Mouse (Mus musculus): Measurements from ENCODE around the gene Mat1a.
A peak's percentile ranks its signal among the peaks of the same experiment; 100 is the strongest.

The Mat1a gene

DNA sequence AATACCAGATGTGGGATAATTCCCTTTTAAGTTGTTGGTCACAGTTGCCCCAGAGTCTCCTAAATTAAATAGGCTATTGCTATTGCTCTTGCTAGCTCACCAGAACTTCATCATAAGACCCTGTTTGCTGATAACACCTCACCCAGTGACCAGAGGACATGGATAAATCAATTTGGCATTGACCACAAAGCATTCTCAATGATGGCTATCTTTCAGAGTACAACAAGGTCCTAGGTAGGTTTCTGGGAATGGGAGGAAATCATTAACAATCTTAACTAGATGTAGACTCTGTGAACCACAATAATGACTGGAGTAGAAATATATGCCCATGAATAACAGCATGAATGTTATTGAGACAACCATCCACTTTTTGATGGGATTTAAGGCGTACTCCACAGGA, 35.9 kb downstream of the Mat1a start:
- DNase-seq (ENCODE audit: low spot score in 2 of 2): no peak

DNA sequence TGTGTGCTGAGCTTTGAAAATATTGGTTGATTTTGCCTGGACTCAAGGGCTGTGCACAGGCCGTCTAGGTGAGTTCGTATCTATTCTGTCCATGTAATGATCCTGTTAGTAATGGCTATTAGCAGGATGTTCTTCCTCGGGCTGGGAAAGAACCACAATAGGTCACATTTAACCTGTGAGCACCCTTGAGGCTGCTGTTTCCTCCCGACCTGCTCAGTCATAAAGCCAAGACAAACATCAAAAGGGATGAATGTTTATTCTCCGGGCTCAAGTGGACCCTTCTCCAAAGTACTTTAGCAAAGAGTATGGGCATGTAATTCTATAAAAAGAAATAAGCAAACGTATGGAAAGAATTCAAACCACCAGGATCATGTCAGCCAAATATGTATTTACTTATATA, 41.2 kb downstream of the Mat1a start:
- no peak for DNase-seq (ENCODE audit: low spot score in 2 of 2)

- DNase-seq (ENCODE audit: low spot score in 2 of 2): no peak
These were observed 42.1 kb downstream of the Mat1a start for GRCm38 (mm10) chr14:41146922-41147321.

- no peak for DNase-seq (ENCODE audit: low spot score in 2 of 2)
These were observed 42.5 kb downstream of the Mat1a start for GRCm38 (mm10) chr14:41147356-41147755.

DNA sequence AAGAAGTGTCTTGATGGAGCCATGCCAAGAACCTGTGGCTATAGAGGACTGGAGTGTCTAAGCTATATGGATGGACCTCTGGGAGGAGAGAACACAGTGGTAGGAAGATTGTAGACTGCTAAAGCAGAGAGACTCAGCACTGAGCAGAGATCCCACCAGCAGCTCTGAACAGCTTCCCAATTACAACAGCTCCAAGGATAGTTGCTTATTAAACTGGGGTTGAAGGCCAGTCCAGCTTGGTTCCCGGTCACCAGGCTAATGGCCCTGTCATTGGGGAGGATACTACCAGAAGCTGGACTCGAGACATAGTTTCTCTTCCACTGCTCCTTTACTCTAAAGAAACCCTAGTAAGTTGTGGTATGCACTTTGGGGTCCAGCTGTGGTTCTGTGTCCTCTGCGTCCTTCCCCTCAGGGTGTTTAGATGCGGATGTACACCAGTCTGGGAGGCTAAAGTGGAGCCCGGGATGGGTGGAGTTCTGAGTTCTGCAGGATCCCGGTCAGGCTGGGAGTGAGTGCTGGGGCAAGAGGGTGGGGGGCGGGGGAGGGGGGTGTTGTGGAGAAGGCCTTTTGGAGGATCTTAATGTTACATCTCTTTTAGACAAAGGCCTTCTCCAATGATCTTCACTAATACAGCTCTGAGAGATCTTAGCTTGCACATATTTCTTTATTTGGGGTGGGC, 46.5 kb downstream of the Mat1a start, which contains the start of gene Mbl1:
Gene Mbl1 (plus strand): TSS at position 239 of the 679 bp plus-strand sequence.
- DNase-seq (ENCODE audit: low spot score in 2 of 2): no peak

DNA sequence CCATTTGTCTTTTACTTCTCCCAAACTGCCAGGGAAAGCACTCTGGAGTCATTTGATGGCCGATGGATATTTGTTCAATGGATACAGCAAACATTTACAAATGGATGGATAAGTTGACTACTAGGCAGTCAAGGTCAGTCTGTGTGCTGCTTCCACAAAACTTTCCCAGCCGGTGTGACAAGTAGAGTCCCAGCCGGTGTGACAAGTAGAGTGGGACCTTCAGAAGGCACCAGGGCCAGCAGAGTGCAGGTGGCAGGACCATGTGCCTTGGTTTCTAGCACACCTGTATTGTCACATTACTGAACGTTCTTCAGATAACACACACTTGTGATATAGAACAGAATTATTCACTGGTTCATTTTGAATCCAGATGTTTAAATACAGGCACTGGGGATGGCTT, 55.2 kb downstream of the Mat1a start:
- no peak for DNase-seq (ENCODE audit: low spot score in 2 of 2)

- no peak for DNase-seq (ENCODE audit: low spot score in 2 of 2)
These were observed 55.9 kb downstream of the Mat1a start for GRCm38 (mm10) chr14:41160743-41161142.

DNA sequence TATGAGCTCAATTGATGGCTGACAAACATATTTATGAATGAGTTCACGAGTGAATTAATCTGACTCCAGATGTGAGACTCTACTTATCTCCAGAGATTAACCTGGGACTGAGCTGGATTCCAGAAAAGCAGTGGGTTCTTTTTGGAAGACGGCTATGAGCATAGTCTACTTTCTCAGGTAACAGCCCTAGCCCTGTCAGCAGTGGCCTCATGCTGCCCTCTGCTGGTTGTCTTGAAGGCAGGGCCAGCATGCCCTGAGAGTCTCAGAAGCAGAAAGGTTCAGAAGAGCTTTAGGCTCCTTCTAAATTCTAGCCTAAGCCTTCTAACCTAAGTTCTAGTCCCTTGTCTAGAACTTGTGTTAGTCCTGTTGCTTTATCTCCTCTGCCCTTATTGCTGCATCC, 57.8 kb downstream of the Mat1a start:
- peak; percentile 4 to 11 for DNase-seq (ENCODE audit: low spot score in 2 of 2)

GRCm38 (mm10) chr14:41167278-41167677, 62.4 kb downstream of the Mat1a start:
- DNase-seq (ENCODE audit: low spot score in 2 of 2): no peak

- DNase-seq (ENCODE audit: low spot score in 2 of 2): no peak
These were observed 63.7 kb downstream of the Mat1a start for GRCm38 (mm10) chr14:41168567-41168966.

GRCm38 (mm10) chr14:41170514-41170913, 65.7 kb downstream of the Mat1a start:
- DNase-seq (ENCODE audit: low spot score in 2 of 2): no peak
